Mouse (Mus musculus) testis, adult 2 months (tissue): Measurements from ENCODE around the gene Sec22a.

Experiments used
- CTCF ChIP-seq: fragments of 200-500 bp; IDR thresholded peaks from 2 replicates; pipeline ENCODE4 v1.5.1; 2012; ENCODE audit warnings: low read depth, mild to moderate bottlenecking, inconsistent platforms, low read length, moderate library complexity; ENCODE audit not compliant: control insufficient read depth, insufficient read depth, insufficient replicate concordance
- POLR2A ChIP-seq: fragments of 200-500 bp; IDR thresholded peaks from 2 replicates; pipeline ENCODE4 v1.6.1; 2012; ENCODE audit warnings: low read depth, mild to moderate bottlenecking, inconsistent platforms, low read length, moderate library complexity; ENCODE audit not compliant: control insufficient read depth

- no peak for TF ChIP-seq POLR2A
- no peak for TF ChIP-seq CTCF
These were observed 91.3 kb downstream of the Sec22a start for GRCm38 (mm10) chr16:35272417-35272816.
